Mouse (Mus musculus): ENCODE data around the gene Fgf11.

- TF ChIP-seq CTCF (IDR thresholded peaks at IDR 0.05; ENCODE audit: extremely low read depth, insufficient read length, insufficient replicate concordance, low read depth, low read length) (no peak), POLR2A (IDR thresholded peaks at IDR 0.05; ENCODE audit: low read depth, low read length) (no peak)
These were observed 40.8 kb downstream of the Fgf11 start for GRCm38 (mm10) chr11:69760901-69761200.

Data from small intestine, adult 2 months (tissue).